Mouse (Mus musculus) megakaryocyte, embryonic 14.5 days (primary cell): ENCODE results near the gene Stard7.

Experiments
- FLI1 ChIP-seq: IDR thresholded peaks from 2 replicates; pipeline ENCODE4 v1.6.1; 2012; ENCODE audit warnings: low read length, inconsistent platforms, mixed read lengths
- GATA1 ChIP-seq: IDR thresholded peaks from 3 replicates; pipeline ENCODE4 v1.6.1; 2012; ENCODE audit warnings: mixed read lengths, low read length, inconsistent platforms, borderline replicate concordance

- no peak for TF ChIP-seq GATA1
- no peak for TF ChIP-seq FLI1
Observed at GRCm38 (mm10) chr2:127271042-127271515, 1.1 kb downstream of the Stard7 start.
